Mouse (Mus musculus): Measurements from ENCODE around the gene Atmin. TPM values are rescaled to one million over a fixed set of nuclear protein-coding genes. Genes with fewer than 3 reads are reported as not detected.

Atmin gene
- polyA plus RNA-seq, 1 experiment from 2014 or later, result 13.1 TPM

DNA sequence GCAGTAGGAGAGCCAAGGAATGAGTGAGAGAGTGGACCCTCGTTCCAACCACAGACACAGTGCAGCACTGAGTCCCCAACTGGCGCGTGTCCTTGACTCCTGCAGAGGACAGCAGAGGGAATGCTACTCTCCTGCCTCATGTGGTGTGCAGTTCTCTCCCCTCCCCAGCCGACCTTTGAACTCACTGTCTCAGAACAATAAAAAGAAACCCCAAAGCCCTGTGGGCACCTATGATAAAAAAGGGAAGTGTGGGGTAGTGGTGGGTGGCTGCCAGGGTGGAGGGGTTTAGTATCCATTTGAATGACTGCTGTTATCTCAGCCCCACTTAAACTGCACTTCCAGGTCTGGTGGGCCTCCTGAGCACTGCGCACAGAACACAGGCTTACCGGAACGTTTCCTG lies 4.4 kb downstream of the Atmin start:
- DNase-seq (ENCODE audit: low spot score), result no peak

- DNase-seq (ENCODE audit: low spot score), result no peak
These were observed 8.2 kb downstream of the Atmin start for GRCm38 (mm10) chr8:116951369-116951768.

GRCm38 (mm10) chr8:116951778-116952177 lies 8.6 kb downstream of the Atmin start:
- DNase-seq (ENCODE audit: low spot score), result no peak

GRCm38 (mm10) chr8:116952428-116952827 lies 9.2 kb downstream of the Atmin start:
- DNase-seq (ENCODE audit: low spot score), result peak; percentile 89

DNA sequence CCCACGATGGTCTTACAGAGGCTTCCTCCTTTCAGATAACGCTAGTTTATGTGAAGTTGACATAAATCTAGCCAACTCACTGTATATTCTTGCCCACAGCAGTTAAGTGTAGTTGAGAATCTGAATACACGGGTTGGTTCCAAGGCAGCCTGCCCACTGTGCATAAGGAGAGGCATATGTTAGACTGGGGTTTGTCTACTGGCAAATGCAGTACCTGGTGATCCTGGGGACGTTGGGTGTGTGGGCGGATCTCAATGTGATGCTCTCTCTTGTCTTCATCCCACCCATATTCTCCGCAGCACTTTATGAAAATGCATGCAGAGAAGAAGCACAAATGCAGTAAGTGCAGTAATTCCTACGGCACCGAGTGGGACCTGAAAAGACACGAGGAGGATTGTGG lies 11.2 kb downstream of the Atmin start:
- DNase-seq (ENCODE audit: low spot score), result no peak

DNA sequence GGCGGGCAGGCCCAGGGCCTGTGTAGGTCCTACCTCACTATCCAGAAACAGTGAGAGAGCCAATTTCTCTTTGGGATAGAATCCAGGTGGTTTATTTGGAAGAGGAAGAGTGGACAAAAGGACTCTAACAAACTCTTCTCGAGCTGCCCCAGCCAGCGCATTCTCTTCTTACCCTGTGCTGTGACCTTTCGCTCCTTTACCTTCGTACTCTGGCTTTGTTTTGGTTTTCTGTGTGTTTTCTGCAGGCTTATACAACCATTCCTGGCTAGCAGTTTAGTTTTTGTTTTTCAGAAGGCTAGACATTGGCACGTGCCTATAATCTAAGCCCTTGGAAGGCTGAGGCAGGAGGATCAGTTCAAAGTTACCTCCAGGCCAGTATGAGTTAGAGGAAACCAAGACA lies 26.3 kb downstream of the Atmin start:
- DNase-seq (ENCODE audit: low spot score), result no peak

DNA sequence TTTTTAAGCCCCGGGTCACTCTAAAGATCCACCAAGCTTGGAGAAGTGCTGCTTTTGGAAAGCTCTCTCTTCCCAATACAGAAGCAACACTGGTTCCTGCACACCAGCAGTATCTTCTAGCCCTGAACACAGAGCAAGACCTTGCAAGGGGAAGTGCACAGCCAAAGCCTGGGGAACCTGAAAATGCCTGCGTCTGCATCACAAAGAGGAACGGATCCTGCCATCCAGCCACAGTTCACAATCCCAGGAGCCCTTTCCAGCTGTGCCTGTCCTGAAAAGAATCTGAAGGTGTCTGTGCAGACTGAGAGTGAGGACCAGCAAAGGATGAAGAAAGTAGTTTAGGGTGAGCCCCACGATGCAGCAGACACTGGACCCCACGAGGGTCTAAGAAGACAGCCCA lies 31.9 kb downstream of the Atmin start:
- no peak for DNase-seq (ENCODE audit: low spot score)

DNA sequence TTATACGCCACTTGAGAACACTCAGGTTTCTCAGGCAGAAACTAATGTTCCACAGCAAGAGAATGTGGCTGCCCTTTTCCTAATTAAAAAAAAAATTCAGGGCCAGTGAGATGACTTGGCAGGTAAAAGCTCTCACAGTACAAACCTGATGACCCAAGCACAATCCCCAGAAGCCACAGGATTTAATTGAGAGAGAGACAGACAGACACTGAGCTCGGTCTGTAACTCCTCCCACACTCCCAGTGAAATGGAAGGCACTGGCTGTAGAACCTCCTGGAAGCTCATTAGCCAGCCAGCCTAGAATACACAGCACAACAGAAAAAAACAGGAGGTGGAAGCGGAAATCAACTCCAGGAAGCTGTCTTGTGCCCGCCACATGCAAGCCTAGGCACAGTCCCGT lies 32.4 kb downstream of the Atmin start:
- no peak for DNase-seq (ENCODE audit: low spot score)

GRCm38 (mm10) chr8:116978052-116978451 lies 34.9 kb downstream of the Atmin start:
- DNase-seq (ENCODE audit: low spot score), result no peak

- peak; percentile 99 for DNase-seq (ENCODE audit: low spot score)
These were observed 35.6 kb downstream of the Atmin start, which contains the start of gene 1700030J22Rik for GRCm38 (mm10) chr8:116978631-116979256. TSS of gene 1700030J22Rik (minus strand) at chr8:116978959.

DNA sequence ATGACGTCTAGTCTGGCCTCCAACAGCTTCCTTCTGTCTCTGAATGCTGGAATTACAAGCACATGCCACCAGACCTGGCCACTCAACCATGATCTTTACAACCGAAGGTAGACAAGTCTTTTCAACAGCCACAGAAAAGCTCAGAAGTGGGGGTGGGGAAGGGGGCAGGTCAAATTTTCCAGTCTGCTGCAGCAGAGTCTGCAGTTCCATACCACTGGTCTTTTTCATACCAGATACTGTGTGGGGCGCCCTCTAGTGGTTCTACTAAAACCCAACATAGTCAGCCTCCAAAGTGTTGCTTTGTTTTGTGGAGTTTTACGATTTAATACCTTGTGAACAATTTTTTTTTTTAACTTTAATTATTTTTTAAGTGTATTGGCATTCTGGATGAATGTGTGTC lies 36.9 kb downstream of the Atmin start:
- DNase-seq (ENCODE audit: low spot score), result peak; percentile 79

- no peak for DNase-seq (ENCODE audit: low spot score)
These were observed 46.6 kb downstream of the Atmin start for GRCm38 (mm10) chr8:116989842-116990241.

DNA sequence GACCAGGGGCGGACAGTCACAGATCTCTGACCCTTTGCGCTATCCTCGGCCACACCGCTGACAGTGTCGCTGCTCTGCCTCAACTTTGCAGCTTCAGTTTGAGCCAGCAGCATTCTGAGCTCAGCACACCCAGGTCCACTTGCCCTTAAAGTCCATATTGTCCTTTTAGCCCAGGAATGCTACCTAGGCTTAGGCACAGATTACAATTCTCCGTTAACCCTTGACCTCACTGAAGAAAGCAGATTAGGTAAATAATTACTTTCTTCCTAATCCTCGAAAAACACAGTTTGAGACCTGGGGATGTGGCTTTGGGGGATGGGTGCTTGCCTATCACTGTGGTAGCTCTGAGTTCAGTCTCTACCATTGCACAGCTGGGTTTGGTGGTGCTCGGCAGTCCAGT lies 48.0 kb downstream of the Atmin start:
- no peak for DNase-seq (ENCODE audit: low spot score)

DNA sequence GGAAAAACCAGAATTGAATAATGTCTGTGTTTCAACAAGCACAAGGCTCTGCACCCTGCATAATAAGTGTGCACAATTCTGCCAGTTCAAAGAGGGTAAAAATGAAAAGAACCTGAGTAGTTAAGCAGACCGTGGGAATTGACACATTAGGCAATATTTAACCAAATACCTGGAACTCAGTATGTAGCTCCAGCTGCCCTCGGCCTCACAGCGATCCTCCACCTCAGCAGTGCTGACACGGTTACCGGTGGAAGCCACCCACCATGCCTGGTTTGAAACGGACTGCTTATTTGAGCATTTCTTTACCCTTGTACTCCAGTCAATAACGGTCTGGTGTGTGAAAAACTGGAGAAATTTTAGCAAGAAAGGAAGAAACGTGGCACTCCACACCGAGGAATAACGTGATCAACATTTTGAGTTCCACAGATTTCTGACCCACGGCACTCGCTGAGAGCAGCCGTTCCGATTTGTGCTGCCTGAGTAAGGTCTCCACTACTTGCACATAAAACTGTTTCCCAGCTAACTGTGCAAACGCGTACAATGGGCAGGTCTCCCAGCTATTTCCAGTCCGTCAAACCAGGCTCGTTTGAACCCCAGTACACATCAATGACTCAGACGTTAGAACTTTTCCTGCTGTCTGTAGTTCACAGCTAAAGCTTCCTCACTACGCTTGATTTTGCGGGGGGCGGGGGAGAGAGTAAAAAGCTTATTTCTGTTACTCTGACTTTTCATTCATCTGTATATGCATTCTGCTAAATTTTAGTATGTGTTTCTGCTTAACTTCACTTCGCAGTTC lies 49.2 kb downstream of the Atmin start:
- DNase-seq (ENCODE audit: low spot score), result peak; percentile 57

DNA sequence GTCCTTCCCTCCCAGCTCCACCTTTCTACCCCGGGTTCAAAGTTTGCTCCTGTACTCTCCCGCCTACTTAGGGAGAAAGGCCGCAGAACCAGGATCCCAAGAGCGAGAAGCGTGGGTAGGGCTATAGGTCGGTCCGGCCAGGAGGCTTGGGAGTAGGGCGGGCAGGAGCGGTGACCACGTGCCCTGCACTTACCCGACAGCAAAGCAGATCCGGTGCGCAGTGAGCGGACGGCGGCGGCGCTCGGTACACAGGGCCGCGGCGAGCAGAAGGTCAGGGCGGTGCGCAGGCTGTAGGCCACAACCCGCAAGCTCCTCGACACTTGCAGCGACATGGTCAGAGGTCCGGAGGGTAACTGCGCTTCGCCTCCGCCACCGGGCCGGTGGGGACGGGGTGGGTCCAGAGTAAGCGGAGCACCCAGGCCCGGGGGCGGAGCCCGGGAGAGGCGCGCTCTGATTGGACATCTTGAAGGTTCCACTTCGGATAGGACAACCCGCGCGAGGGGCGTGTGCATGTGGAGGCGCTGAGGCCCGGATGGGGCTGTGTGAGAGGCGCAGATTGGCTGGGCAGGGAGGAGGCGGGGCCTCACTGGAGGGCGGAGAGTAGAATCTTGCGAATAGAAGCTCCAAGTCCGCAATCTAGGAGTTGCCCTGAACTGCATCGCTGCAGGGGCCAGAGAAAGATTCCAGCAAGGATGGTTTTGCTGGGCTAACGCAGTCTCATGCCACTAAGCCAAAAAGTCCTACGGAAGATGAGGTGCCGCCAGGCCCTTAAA lies 50.1 kb downstream of the Atmin start, which contains the start of gene Gcsh:
Gene Gcsh, minus strand, starts transcription at position 443 of the 773 bp plus-strand sequence.
- peak; percentile 98 for DNase-seq (ENCODE audit: low spot score)

DNA sequence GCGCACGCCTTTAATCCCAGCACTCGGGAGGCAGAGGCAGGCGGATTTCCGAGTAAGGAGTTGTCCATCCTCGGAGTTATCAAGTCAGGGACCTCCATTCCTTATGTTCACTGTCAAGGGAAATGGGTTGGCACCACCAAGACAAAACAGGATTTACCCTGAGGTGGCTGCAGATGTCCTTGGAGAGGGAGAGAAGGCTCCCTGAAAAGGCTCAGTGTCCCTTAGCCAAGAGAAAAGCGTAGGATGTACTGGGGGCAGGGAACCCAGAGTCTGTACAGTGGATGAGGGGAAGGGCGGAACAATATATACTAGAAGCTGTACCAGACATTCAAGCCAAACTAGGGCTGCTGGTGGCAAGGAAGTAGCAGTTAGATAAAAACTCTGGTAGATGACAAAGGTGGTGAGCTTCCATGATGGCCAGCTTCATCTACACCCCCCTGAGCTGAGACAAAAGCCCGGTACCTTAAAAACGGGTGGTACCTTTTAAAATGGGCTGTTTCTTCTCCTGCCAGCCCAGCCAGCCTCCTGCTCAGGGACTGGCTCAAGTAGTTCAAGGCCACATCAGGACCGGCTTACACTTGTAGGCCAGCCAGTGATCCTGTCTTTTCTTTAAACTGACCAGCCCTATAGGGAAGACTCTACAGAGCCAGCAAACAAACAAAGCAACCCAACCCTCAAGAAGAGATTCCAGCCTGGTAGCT lies 51.0 kb downstream of the Atmin start:
- DNase-seq (ENCODE audit: low spot score), result no peak

Other genes starting within 250 kb of the Atmin start
- gene Cdyl2, start 210.4 kb upstream of the Atmin start, polyA plus RNA-seq (2015; fragmentation: Nextera tagmentation; extraction: Ambion mirVana), result 17.7 and 18.6 TPM in 2 replicates
- 132 and 136 TPM in 2 replicates for gene Cmc2, start 21.9 kb upstream of the Atmin start, polyA plus RNA-seq (2015; fragmentation: Nextera tagmentation; extraction: Ambion mirVana)
- gene Cenpn, start 21.7 kb upstream of the Atmin start, polyA plus RNA-seq (2015; fragmentation: Nextera tagmentation; extraction: Ambion mirVana), result 32.2 and 35.4 TPM in 2 replicates
- 0.69 and 0.95 TPM in 2 replicates for gene 1700030J22Rik, start 35.6 kb downstream of the Atmin start, polyA plus RNA-seq (2015; fragmentation: Nextera tagmentation; extraction: Ambion mirVana)
- gene Gcsh, start 50.1 kb downstream of the Atmin start, polyA plus RNA-seq (2015; fragmentation: Nextera tagmentation; extraction: Ambion mirVana), result 80.0 and 83.9 TPM in 2 replicates
- gene Pkd1l2, start 139.1 kb downstream of the Atmin start, polyA plus RNA-seq (2015; fragmentation: Nextera tagmentation; extraction: Ambion mirVana), result 0.12 and 0.13 TPM in 2 replicates
- gene Bco1, start 152.5 kb downstream of the Atmin start, polyA plus RNA-seq (2015; fragmentation: Nextera tagmentation; extraction: Ambion mirVana), result 0.09 TPM in 1 of 2 replicates, not detected in the other
- gene Gan, start 214.7 kb downstream of the Atmin start, polyA plus RNA-seq (2015; fragmentation: Nextera tagmentation; extraction: Ambion mirVana), result 1.5 and 2.3 TPM in 2 replicates

Measured in thymus, postnatal 0 days (tissue).